Mouse (Mus musculus): ENCODE data around the gene Rhox2b.
"Not testable (repeated sequence)": the region's sequence is repeated elsewhere in the genome, so short reads cannot be mapped to it uniquely, and the experiment has no call there.

Rhox2b gene

DNA sequence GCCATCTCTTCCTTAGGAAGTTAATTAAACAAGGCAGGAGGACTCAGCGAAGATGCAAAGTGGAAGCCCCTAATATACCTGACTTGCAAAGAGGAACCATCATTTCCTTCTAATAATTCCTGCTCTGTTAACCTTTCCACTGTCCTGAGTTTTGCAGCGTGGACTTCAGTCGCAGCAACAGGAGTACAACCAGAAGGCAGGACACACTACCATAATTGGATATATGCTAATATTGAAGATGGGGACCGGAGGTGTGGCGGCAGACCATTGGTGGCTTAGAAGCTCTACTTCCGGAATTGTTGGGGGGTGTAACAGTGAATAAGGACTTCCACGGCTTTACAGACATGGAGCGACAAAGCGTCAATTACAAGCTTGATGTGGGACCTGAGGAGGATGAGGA lies at the start of gene Rhox2b:
Gene Rhox2b (plus strand): TSS at position 301 of the 400 bp plus-strand sequence.
- not testable (repeated sequence) for DNase-seq

DNA sequence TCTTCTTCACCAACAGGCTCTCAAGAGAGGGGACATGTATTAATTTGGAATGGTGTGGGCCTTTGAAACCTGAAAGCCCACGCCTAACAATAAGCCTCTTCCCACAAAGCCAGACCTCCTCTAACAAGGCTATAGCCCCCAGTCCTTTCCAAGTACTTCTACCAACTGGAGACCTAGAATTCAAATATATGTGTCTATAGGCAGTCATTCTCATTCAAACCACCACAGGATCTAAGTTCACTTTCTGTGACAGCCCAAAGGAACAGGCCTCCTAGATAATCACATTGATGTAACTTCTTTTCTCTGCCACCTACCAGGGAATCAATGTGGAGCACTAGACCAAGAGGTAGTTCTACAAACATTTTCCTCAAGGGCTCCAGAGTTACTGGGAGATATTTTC lies 32.1 kb upstream of the Rhox2b start, which contains the start of gene Rhox3a2:
Gene Rhox3a2 (plus strand): TSS at position 301 of the 400 bp plus-strand sequence.
- DNase-seq: not testable (repeated sequence)

DNA sequence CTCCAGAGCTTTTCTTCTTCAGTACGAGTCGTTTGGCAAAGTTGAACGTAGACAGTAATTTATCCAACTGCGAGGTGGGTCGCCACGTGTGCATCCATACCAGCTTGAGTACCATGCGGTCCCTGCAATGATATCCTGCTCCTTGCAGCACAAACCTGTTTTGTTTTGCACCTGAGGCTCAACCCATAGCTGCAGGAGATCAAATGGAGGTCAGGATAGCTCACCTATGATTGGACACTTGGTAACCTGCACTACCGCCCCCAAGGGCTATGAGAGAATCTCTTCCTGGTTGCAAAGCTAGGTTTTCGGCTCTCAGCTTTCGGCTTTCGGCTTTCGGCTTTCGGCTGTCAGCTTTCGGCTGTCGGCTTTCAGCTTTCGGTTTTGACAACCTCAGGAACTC lies 21.3 kb upstream of the Rhox2b start, which contains the start of gene Rhox4a2:
Gene Rhox4a2 (plus strand): TSS at position 301 of the 400 bp plus-strand sequence.
- not testable (repeated sequence) for DNase-seq

DNA sequence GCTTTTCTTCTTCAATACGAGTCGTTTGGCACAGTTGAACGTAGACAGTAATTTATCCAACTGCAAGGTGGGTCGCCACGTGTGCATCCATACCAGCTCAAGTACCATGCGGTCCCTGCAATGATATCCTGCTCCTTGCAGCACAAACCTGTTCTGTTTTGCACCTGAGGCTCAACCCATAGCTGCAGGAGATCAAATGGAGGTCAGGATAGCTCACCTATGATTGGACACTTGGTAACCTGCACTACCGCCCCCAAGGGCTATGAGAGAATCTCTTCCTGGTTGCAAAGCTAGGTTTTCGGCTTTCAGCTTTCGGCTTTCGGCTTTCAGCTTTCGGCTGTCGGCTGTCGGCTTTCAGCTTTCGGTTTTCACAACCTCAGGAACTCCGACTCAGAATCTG lies 20.3 kb downstream of the Rhox2b start, which contains the start of gene Rhox4b:
Gene Rhox4b (plus strand): TSS at position 301 of the 400 bp plus-strand sequence.
- not testable (repeated sequence) for DNase-seq

DNA sequence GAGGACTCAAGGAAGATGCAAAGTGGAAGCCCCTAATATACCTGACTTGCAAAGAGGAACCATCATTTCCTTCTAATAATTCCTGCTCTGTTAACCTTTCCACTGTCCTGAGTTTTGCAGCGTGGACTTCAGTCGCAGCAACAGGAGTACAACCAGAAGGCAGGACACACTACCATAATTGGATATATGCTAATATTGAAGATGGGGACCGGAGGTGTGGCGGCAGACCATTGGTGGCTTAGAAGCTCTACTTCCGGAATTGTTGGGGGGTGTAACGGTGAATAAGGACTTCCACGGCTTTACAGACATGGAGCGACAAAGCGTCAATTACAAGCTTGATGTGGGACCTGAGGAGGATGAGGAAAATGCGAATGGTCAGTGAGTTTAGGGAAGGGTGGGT lies 41.5 kb downstream of the Rhox2b start, which contains the start of gene Rhox2c:
Gene Rhox2c (plus strand): TSS at position 301 of the 400 bp plus-strand sequence.
- not testable (repeated sequence) for DNase-seq

DNA sequence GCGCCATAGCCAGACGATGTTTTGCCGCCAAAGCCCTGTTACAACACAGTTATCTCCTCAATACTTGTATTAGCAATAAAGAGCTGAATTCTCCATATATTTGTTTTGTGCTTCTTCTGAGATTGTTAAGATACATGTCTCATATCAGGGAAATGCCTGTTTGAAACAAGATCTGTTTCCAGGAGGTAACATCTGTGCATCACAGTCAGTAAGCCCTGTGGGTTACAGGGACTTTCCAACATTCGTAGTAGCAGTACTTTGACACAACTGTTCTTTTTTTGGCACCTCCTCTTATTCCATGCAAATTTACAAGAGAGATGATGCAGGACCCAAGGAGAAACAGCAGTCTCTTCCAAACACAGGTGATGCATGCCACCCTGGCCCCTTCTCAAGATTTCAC lies 46.4 kb downstream of the Rhox2b start, which contains the start of gene Rhox3c:
Gene Rhox3c (plus strand): TSS at position 301 of the 400 bp plus-strand sequence.
- DNase-seq: not testable (repeated sequence)

All from kidney, postnatal 14 days (tissue).